Mouse (Mus musculus): Measurements from ENCODE around the gene Mast4. TPM values are rescaled to one million over a fixed set of nuclear protein-coding genes. Genes with fewer than 3 reads are reported as not detected.

Gene Mast4
- total RNA-seq, 1 experiment from 2014 or later = 18.8 TPM

DNA sequence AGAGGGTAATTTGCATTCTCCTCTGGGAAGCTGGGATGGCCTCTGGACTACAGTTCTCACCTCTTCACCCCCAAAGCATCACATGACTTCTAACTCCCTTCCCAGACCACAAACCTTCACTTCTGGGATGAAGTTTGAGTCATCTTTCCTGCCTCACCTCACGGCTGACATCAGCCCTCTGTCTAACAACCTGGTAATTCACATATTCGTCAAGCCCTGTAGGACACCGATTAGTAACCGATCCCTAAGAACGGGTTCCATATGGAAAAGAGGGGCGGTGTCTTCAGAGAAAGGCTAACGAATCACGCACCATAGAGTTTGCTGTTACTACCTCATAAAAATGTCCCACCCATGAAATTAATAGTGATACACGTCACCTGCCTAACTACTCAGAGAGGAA, 6.5 kb downstream of the Mast4 start:
- ATAC-seq (replicated peaks in 1 of 2; ENCODE audit: insufficient read depth in 1 of 2, low FRiP score in 2 of 2, low TSS enrichment in 1 of 2, low read depth in 1 of 2, poor library complexity in 2 of 2, severe bottlenecking in 2 of 2) = no peak

DNA sequence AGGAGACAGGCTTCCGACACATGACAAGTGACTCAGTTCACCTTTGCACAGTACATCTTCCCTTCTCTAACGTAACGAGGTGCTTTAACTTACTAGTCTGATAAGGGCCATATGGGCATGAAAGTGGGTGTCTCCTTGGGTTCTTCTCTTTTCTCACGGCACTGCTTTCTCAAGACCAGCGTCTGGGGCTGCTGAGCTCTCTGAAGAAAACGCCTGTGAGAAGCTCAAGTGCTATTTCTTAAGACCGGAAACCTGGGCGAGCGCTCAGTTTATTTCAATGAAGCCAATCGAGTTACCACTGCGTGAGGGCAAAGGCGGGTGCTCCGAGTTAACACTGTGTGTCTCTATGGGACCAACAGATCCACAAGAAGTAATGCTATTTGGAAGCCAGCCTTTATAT, 8.1 kb downstream of the Mast4 start:
- ATAC-seq (replicated peaks in 1 of 2; ENCODE audit: insufficient read depth in 1 of 2, low FRiP score in 2 of 2, low TSS enrichment in 1 of 2, low read depth in 1 of 2, poor library complexity in 2 of 2, severe bottlenecking in 2 of 2) = no peak

DNA sequence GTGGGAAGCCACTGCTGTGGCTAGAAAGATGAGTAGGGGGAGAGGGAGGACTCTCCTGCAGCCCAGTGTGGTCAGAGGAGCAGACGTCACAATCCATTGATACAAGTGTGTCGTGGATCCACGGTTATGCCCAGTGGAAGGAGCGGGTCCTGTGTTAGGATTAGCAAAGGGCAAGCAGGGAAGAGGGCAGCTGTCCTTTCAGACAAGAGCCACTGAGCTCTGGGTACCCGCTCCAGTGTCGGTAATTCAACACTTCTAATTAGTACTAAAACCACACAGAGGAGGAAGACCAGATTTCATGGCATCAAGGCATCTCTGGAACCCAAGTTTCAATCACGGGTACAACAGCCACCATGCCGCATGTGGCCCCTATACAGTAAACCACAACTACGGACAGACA, 14.4 kb downstream of the Mast4 start:
- no peak for ATAC-seq (replicated peaks in 1 of 2; ENCODE audit: insufficient read depth in 1 of 2, low FRiP score in 2 of 2, low TSS enrichment in 1 of 2, low read depth in 1 of 2, poor library complexity in 2 of 2, severe bottlenecking in 2 of 2)

DNA sequence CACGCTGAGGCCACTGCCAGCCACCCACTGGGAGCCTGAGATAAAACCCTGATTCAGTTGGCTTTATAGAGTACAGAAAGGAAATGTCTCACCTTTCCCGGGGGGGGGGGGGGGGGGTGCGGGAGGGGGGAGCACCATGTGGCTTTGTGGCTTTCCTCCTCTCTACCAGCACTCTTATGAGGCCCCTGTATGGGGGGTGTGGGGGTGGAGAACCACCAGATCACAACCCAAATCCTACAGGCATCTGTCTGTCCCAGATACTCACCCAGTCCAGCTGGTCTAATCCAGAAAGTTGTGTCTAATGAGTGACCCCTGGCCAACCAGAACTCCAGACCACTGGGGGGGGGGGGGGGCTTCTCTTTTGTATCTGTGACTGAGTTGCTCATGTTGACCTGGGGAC, 15.0 kb downstream of the Mast4 start:
- peak in 1 of 2 experiments; percentile 27; a peak in 1 of 4 replicates for ATAC-seq (replicated peaks in 1 of 2; ENCODE audit: insufficient read depth in 1 of 2, low FRiP score in 2 of 2, low TSS enrichment in 1 of 2, low read depth in 1 of 2, poor library complexity in 2 of 2, severe bottlenecking in 2 of 2)

DNA sequence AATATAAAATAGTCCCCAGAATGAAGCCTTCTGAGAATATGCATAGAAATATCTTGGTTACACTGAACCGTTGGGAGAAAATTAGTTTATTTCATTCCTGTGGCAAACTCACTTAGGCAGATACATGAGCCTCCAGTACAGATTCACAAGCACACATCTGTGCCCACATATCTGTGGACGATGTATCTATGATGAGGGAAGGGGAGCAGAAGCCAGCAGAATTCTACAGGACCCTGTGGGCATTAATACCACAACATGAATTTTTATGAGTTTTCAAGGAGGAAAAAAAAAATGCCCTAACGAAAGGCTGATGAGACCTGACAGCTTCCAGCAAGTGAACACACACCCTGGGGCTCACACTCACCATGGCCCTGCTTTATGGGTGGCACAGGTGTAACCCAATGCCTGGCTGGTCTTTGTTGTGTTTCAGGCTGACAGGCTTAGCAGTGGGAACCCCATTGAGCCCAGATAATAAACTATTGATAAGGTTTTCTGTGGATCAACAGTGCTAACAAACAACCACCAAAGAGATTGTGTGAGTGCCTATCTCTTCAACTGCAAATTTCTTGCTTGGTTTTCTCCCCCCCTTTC, 17.4 kb downstream of the Mast4 start:
- ATAC-seq (replicated peaks in 1 of 2; ENCODE audit: insufficient read depth in 1 of 2, low FRiP score in 2 of 2, low TSS enrichment in 1 of 2, low read depth in 1 of 2, poor library complexity in 2 of 2, severe bottlenecking in 2 of 2) = no peak

DNA sequence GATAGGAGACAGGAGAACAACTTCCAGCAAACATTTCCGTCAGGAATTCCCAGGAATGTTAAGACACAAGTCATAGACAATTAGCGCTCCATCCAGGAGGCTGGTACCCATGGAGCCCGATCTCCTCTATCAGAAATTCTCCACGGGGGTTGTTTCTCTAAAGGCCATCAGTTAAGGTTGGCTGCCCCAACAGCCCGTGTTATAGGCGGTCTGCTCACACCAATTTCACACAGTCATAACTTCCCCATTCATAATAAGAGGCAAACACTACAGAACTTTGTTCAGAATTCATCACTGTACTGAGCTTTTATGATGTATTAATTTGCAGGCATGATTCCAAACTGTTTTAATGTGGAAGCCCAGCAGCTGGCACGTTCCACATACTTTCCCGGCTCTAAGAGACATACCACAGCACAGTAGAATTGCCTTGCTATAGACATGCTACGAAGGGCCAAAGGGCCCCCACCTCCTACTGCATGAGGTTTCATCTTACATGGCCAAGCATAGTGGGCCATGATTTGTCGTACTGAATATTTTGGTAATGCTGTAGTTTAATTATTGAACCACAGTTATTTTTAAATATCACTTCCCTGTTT, 19.1 kb downstream of the Mast4 start:
- 0 out of 4 replicates have a peak, but pooled peaks of 1 of the 2 experiments have one; percentile 35 for ATAC-seq (replicated peaks in 1 of 2; ENCODE audit: insufficient read depth in 1 of 2, low FRiP score in 2 of 2, low TSS enrichment in 1 of 2, low read depth in 1 of 2, poor library complexity in 2 of 2, severe bottlenecking in 2 of 2)

DNA sequence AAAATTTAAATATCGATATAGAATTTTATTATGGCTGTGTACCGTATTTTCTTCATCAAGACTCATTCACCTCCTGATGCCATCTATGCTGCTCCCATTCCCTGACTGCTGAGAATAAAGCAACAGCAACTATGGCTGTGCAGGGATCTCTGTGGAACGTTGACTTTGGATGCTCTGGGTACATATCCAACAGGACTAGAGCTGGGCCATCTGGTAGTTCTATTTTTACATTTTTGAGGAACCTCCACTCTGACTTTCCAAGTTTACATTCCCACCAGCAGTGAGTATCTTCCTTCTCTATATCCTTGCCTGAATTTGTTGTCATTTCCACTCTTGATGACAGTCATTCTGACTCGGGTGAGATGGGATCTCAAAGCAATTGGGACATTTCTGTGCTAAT, 26.0 kb downstream of the Mast4 start:
- ATAC-seq (replicated peaks in 1 of 2; ENCODE audit: insufficient read depth in 1 of 2, low FRiP score in 2 of 2, low TSS enrichment in 1 of 2, low read depth in 1 of 2, poor library complexity in 2 of 2, severe bottlenecking in 2 of 2) = no peak

DNA sequence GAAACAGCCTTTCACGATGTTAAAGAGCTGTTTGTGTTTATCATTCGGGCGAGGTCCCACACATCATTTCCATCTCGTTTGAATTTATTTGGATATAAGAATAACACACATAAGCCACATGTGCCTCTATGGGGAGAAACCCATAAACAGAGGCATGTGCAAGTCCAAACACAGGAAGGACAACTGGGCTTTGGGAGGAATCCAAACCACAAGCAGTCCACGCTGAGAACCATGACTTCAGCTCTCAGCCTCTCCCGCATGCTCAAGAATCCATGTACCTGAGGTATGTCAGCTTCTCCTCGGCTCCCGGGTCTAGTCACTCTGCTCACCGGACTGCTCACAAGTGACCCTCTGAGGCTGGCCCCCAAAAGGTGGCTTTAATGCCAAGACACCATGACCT, 30.5 kb downstream of the Mast4 start:
- ATAC-seq (replicated peaks in 1 of 2; ENCODE audit: insufficient read depth in 1 of 2, low FRiP score in 2 of 2, low TSS enrichment in 1 of 2, low read depth in 1 of 2, poor library complexity in 2 of 2, severe bottlenecking in 2 of 2) = no peak

DNA sequence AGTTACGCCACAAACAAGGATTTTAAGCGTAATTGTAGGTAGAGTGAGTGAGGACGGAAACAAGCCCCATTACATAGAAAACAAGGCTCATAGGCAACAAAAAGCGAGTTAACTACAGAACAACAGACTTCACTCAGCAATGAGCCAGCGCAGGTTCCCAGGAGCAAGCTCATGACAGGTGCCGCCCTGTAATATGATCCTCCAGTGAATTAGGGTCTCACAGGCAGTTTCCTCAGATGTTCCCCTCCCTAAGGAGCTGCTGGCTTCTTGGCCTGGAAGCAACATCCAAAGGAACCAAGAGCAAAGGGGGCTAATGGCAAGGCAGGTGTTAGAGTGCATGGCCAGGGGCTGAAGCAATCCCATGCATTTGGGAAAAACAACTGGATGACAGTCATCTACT, 31.8 kb downstream of the Mast4 start:
- no peak for ATAC-seq (replicated peaks in 1 of 2; ENCODE audit: insufficient read depth in 1 of 2, low FRiP score in 2 of 2, low TSS enrichment in 1 of 2, low read depth in 1 of 2, poor library complexity in 2 of 2, severe bottlenecking in 2 of 2)

DNA sequence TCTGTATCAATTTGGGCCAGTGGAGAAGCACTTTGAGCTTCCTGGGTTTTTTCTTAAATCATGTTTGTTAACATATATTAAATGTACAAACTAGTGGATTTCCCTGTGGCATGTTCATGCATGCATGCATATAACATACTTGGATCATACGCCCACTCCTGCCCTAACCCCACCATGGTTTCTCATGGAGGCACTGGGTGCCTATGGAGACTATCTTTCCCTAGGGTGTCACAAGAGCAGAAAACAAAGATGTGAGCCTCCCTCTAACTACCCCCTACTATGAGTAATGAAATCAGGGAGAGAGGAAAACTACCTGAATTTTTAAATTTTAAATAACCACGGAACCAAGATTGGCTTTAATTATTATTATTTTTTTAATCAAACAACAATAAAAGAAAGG, 32.2 kb downstream of the Mast4 start:
- no peak for ATAC-seq (replicated peaks in 1 of 2; ENCODE audit: insufficient read depth in 1 of 2, low FRiP score in 2 of 2, low TSS enrichment in 1 of 2, low read depth in 1 of 2, poor library complexity in 2 of 2, severe bottlenecking in 2 of 2)

DNA sequence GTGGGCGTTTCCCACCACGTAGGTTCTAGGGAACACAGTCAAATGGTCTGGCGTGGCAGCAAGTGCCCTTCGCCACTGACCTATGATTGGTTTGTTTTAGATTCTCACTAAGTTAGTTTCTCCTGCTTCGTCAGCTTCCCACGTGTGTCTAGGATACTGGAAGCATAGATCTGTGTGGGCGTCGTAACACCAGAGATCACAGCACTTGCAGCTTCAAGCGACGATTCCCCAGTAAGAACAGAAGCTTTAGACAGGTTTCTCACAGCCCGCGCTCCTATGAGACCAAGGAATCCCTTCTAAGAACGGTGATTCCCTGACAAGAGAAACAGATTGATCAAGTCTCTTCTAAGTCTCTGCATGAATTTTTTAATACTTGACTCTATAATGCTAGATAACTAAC, 39.9 kb downstream of the Mast4 start:
- no peak for ATAC-seq (replicated peaks in 1 of 2; ENCODE audit: insufficient read depth in 1 of 2, low FRiP score in 2 of 2, low TSS enrichment in 1 of 2, low read depth in 1 of 2, poor library complexity in 2 of 2, severe bottlenecking in 2 of 2)

DNA sequence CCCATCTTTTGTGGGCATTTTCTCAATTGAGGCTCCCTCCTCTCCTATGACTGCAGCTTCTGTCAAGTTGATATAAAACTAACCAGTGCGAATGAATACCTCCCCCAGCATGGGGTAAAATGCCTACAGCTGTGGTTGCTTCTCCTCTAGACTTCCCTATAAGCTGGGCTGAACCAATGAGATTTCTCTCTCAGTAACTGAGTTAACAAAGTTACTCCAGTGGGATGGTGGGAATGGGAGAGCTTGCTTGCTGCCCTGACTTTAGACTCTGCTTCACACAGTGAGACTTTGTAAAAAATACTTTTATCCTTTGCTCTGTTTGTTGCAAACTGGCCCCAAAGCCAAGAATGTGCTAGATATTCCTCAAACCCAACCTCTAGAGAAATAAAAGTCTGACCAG, 41.2 kb downstream of the Mast4 start:
- ATAC-seq (replicated peaks in 1 of 2; ENCODE audit: insufficient read depth in 1 of 2, low FRiP score in 2 of 2, low TSS enrichment in 1 of 2, low read depth in 1 of 2, poor library complexity in 2 of 2, severe bottlenecking in 2 of 2) = no peak

DNA sequence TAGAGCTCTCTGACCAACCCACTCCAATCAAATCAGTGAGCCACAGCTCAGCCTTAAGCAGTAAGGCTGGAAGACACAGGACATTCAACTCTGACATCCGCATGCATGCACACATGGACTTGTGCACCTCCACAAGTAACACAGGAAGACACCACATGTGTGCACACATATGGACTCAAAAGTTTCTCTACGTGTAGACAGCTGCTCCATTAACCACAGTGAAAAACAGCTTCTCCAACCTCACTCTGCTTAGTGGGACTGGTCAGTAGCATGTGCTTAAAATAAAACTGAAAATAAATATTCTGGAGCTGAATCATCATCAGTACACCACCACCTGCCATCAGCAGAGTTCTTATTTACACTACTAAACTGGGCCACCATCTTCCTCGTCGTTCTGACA, 43.2 kb downstream of the Mast4 start:
- no peak for ATAC-seq (replicated peaks in 1 of 2; ENCODE audit: insufficient read depth in 1 of 2, low FRiP score in 2 of 2, low TSS enrichment in 1 of 2, low read depth in 1 of 2, poor library complexity in 2 of 2, severe bottlenecking in 2 of 2)

DNA sequence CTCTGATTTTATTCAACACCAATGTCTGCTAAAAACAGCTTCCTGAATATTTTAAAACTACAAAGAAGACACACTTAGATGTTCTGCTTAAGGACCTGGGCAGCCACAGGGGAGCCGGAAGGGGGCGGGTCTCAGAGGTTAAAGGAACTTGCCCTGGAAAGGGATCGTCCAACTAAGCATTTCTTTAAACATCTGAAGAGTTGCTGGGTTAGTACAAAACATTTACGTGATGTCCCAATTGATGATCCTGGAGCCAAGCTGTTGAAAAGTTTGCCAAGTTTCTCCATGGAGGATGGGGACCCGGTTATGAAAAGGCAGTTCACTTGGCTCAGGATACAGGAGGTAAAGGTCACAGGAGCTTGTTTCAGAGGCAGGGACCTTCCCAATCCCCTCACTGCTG, 48.5 kb downstream of the Mast4 start:
- no peak for ATAC-seq (replicated peaks in 1 of 2; ENCODE audit: insufficient read depth in 1 of 2, low FRiP score in 2 of 2, low TSS enrichment in 1 of 2, low read depth in 1 of 2, poor library complexity in 2 of 2, severe bottlenecking in 2 of 2)

DNA sequence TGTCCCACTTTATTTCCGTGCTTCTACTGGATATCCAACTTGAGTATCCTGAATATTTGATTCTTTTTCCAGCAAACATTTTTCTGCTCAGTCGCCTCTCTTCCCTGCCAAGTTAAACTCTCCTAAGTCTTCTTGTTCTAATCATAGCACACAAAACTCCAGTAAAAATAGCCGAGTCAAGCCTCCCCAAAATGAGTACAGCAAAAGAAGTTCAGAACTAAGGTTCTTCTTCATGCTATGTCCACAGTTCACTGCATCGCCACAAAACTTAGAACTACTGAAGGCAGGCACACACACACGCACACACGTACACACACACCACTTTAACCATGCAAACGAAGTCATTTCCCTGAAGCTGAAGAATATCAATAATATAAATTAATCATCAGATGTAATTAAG, 49.3 kb downstream of the Mast4 start:
- no peak for ATAC-seq (replicated peaks in 1 of 2; ENCODE audit: insufficient read depth in 1 of 2, low FRiP score in 2 of 2, low TSS enrichment in 1 of 2, low read depth in 1 of 2, poor library complexity in 2 of 2, severe bottlenecking in 2 of 2)

DNA sequence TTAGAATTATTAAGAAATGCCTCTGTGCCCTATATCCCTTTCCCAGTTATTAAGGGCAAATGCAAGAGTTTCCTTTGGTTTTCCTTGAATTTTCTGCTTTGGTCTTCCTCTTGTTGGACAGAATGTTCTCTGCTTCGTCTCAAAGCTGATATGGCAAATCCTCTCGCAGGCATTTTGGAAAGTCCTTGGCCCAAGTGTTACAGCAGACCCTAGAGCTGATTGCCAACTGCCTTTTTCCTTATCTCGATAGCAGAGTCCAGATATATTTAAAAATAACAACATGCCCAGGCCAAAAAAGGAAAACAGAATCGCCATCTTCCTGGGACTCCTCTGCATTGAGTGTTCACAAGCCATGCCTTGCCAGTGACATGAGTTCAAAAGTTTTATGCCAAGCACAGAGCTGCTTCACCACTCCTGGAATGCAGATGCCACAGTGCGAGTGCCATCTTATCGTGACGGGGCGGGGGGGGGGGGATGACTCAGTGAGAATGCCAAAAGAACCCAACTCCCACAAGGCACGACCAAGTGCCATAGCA, 63.4 kb downstream of the Mast4 start:
- no peak for ATAC-seq (replicated peaks in 1 of 2; ENCODE audit: insufficient read depth in 1 of 2, low FRiP score in 2 of 2, low TSS enrichment in 1 of 2, low read depth in 1 of 2, poor library complexity in 2 of 2, severe bottlenecking in 2 of 2)

DNA sequence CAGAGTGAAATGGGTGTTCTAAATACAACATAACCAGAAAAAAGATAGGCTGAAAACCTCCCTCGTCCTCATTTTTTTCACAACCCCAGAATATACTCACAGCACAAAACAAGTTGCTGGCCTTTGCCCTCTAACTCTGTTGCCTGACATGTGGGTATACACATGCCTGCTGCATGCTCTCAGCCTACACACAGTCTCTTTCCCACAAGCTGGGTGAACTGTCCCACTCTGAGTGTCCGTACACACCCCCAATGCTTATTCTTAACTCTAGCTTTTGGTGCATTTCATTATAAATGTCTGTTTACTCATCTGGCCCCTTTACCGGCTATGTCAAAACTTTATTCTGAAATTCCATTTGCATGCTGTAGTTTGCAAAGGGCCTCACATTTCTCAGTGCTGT, 71.6 kb downstream of the Mast4 start:
- ATAC-seq (replicated peaks in 1 of 2; ENCODE audit: insufficient read depth in 1 of 2, low FRiP score in 2 of 2, low TSS enrichment in 1 of 2, low read depth in 1 of 2, poor library complexity in 2 of 2, severe bottlenecking in 2 of 2) = no peak

DNA sequence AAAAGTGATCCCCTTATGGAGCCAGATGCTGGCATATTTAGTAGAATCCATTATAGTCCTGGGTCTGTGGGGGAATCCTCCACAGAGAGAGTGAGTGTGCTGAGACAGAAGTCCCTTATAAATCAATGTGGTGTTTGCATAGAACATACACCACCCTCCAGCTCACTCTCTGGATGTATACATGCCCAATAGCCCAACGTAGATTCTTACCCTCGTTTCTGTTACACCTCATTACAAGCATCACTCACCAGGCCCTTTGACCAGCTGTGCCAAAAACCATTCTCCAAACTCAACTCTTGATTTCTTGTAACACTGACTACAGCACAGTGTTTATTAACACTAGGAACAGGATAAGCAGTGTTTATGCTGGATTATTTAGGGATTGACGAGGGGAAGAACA, 72.2 kb downstream of the Mast4 start:
- ATAC-seq (replicated peaks in 1 of 2; ENCODE audit: insufficient read depth in 1 of 2, low FRiP score in 2 of 2, low TSS enrichment in 1 of 2, low read depth in 1 of 2, poor library complexity in 2 of 2, severe bottlenecking in 2 of 2) = no peak

DNA sequence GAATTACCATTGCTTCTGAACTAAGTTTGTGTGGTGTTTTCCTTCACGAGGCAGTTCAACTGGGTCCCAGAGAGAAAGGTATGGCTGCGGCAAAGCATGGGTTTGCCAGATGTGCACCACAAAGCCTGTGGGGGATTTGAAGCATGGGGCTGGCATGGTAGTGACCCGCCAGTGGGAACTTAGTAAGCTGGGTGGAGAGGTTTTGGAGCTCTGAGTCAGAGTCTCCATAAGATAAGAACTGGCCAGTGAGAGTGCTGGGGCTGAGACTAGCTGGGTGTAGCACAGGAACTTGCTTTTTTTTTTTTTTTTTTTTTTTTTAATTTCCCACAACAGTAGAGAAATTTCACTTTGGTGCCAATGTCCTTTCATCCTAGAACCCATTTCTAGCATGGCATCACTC, 73.9 kb downstream of the Mast4 start:
- no peak for ATAC-seq (replicated peaks in 1 of 2; ENCODE audit: insufficient read depth in 1 of 2, low FRiP score in 2 of 2, low TSS enrichment in 1 of 2, low read depth in 1 of 2, poor library complexity in 2 of 2, severe bottlenecking in 2 of 2)

Data from hematopoietic stem cell, adult 5-6 weeks (primary cell).